In the genomic region with DNA sequence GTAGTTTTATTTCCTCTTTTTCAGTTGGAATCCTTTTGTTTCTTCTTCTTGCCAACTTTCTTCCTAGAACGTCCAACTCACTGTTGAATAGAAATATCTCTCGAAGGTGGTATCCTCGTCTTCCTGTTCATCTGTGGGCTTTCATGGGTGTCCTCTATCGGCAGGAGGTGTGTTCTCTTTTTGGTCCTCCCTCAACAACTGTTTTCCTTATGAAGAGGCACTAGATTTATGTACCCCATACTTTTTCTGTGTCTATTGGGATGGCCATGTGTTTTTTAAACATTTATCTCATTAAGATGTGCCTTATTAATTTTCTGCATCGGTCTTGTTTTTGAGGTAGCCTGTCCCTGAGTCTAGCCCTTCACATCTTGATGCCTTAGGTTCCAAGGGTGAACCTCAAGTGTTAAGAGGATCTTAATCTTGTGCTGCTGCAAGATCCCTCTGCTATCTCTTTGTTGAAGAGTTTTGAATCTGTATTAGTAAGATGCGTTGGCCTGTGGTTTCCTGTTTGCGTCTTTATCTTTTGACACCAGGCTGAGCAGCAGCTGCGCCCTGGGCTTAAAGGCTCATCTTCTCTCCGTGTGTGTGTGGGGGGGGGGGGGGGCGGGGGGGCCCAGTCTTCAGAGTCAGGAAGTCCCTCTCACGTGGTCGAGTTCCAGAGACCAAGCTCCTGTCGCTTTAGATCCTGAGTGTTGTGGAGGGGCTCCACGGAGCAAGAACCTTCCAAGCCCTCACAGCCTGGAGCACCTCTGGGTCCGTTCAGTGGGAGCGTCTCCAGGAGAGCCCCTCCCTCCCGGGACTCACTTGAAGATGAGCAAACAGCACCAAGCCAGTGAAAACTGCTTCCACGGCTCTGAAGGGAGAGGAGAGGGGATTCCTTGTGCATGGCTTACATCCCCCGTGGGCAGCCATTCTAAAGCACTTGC, we compare ENCODE assay signal across 9 mouse cellular contexts.
DNase-seq lines count a peak whose midpoint lies in the region; ATAC-seq lines count a peak whose summit lies in the region.
"Had no signal": no experiment of that assay in that cellular context is flagged by ENCODE, and none has a peak within 500 bp of the region (broad histone marks: within the 10 kb centered on the region; RNA-seq: fewer than 3 reads in every experiment).

No protein-coding gene starts in this region.

- no peaks in the 10 kb centered on the region for H3K36me3 ChIP-seq in heart, embryonic 11.5 days (ENCODE audit: control insufficient read depth, insufficient read depth, low read length)
- no peaks in the 10 kb centered on the region for H3K36me3 ChIP-seq in midbrain, embryonic 16.5 days (ENCODE audit: control insufficient read depth, insufficient read depth, low read length)
- H3K36me3 ChIP-seq: midbrain, embryonic 12.5 days had no signal

- H3K4me3 ChIP-seq in heart, embryonic 11.5 days (ENCODE audit: low read depth, low read length) = peak overlapping the region; percentile 17; the same call in 1 of the 2 replicates
- no peak overlapping the region for H3K4me3 ChIP-seq in midbrain, embryonic 16.5 days (ENCODE audit: low read depth, low read length)
- H3K4me3 ChIP-seq: midbrain, embryonic 12.5 days had no signal

- intact Hi-C loops in left cerebral cortex, postnatal 14 days (cut with DNase I) = loop anchor here (10.0 kb wide), 2 partner anchors 272 to 302 kb away; a partner anchor contains a TSS

- WGBS in heart, embryonic 11.5 days (ENCODE audit: insufficient replicate concordance) = 26% methylated on average over 19 of the region's 19 CpGs
- WGBS in midbrain, embryonic 16.5 days = 47% methylated on average over 19 of the region's 19 CpGs

- no peaks in the 10 kb centered on the region for H3K9me3 ChIP-seq in heart, embryonic 11.5 days (replicated peaks; ENCODE audit: control insufficient read depth, low read length)
- H3K9me3 ChIP-seq in midbrain, embryonic 16.5 days (replicated peaks; ENCODE audit: control insufficient read depth, low read length, poor library complexity, severe bottlenecking) = no peaks in the 10 kb centered on the region
- H3K9me3 ChIP-seq: midbrain, embryonic 12.5 days had no signal

- H3K4me2 ChIP-seq in heart, embryonic 11.5 days = peak overlapping the region; percentile 60
- 0 out of 2 replicates have a peak overlapping the region, but pooled peaks have one; percentile 8 for H3K4me2 ChIP-seq in midbrain, embryonic 16.5 days (ENCODE audit: low read length)
- H3K4me2 ChIP-seq: midbrain, embryonic 12.5 days had no signal

- peak; percentile 58 for ATAC-seq in heart, embryonic 11.5 days (replicated peaks; ENCODE audit: insufficient number of reproducible peaks, low FRiP score, low TSS enrichment)
- peak; percentile 71 for ATAC-seq in common myeloid progenitor, adult 5-6 weeks (replicated peaks; ENCODE audit: low read depth, poor library complexity, severe bottlenecking)
- ATAC-seq in midbrain, embryonic 16.5 days = no peak

- peak overlapping the region; percentile 43; the same call in 1 of the 2 replicates for H3K9ac ChIP-seq in heart, embryonic 11.5 days (ENCODE audit: low read depth, low read length)
- no peak overlapping the region for H3K9ac ChIP-seq in midbrain, embryonic 16.5 days (ENCODE audit: low read depth, low read length)
- H3K9ac ChIP-seq: midbrain, embryonic 12.5 days had no signal

- H3K27me3 ChIP-seq in heart, embryonic 11.5 days (ENCODE audit: control insufficient read depth, insufficient read depth, low read length) = no peaks in the 10 kb centered on the region
- H3K27me3 ChIP-seq in midbrain, embryonic 16.5 days (ENCODE audit: control insufficient read depth, insufficient read depth, low read depth, low read length) = no peaks in the 10 kb centered on the region

- peaks cover 6% of the 10 kb centered on the region; the same call in 1 of the 2 replicates for H3K4me1 ChIP-seq in heart, embryonic 11.5 days (ENCODE audit: control insufficient read depth, insufficient read depth, low read length)
- H3K4me1 ChIP-seq in midbrain, embryonic 16.5 days (ENCODE audit: control insufficient read depth, insufficient read depth, low read length) = peaks cover 3% of the 10 kb centered on the region
- H3K4me1 ChIP-seq: midbrain, embryonic 12.5 days had no signal

- H3K27ac ChIP-seq in heart, embryonic 11.5 days (ENCODE audit: low read depth, low read length) = peak overlapping the region; percentile 10; the same call in 1 of the 2 replicates
- no peak overlapping the region for H3K27ac ChIP-seq in midbrain, embryonic 16.5 days (ENCODE audit: low read length)
- H3K27ac ChIP-seq: midbrain, embryonic 12.5 days had no signal

- no peak for DNase-seq in heart, adult 8-10 months (ENCODE audit: low spot score)
- peak; percentile 80 for DNase-seq in A20 (ENCODE audit: low read depth, low spot score)
- DNase-seq in urinary bladder, postnatal 4 days (ENCODE audit: low spot score in 2 of 2) = no peak
- no peak for DNase-seq in left cerebral cortex, postnatal 14 days (ENCODE audit: low spot score in 2 of 2)
- no peak for DNase-seq in adrenal gland, postnatal 36 days
